Mouse (Mus musculus): ENCODE data around the gene Gadd45gip1.
A peak's percentile ranks its signal among the peaks of the same experiment; 100 is the strongest.

The Gadd45gip1 gene

GRCm38 (mm10) chr8:84832759-84833742, 1.7 kb downstream of the Gadd45gip1 start:
- no peak for DNase-seq

GRCm38 (mm10) chr8:84834002-84834865, 2.9 kb downstream of the Gadd45gip1 start:
- no peak for DNase-seq

GRCm38 (mm10) chr8:84834866-84835855, 3.8 kb downstream of the Gadd45gip1 start:
- DNase-seq = no peak

- DNase-seq = no peak
Observed at GRCm38 (mm10) chr8:84837149-84837911, 6.0 kb downstream of the Gadd45gip1 start.

- no peak for DNase-seq
Observed at GRCm38 (mm10) chr8:84837912-84838470, 6.7 kb downstream of the Gadd45gip1 start.

GRCm38 (mm10) chr8:84838513-84838912, 7.2 kb downstream of the Gadd45gip1 start:
- DNase-seq = no peak

- DNase-seq = no peak
Observed at GRCm38 (mm10) chr8:84839411-84839810, 8.1 kb downstream of the Gadd45gip1 start.

GRCm38 (mm10) chr8:84839875-84840247, 8.5 kb downstream of the Gadd45gip1 start:
- DNase-seq = no peak

GRCm38 (mm10) chr8:84840248-84840999, 9.1 kb downstream of the Gadd45gip1 start, which contains the start of gene Rad23a:
Gene Rad23a, minus strand, starts transcription at chr8:84840665.
- peak; percentile 91 for DNase-seq

GRCm38 (mm10) chr8:84841514-84841913, 10.2 kb downstream of the Gadd45gip1 start:
- DNase-seq = no peak

- no peak for DNase-seq
Observed at GRCm38 (mm10) chr8:84844397-84845070, 13.2 kb downstream of the Gadd45gip1 start.

- DNase-seq = peak; percentile 34
Observed at GRCm38 (mm10) chr8:84845355-84846093, 14.2 kb downstream of the Gadd45gip1 start.

GRCm38 (mm10) chr8:84846094-84846721, 14.9 kb downstream of the Gadd45gip1 start:
- DNase-seq = no peak

GRCm38 (mm10) chr8:84846722-84847572, 15.6 kb downstream of the Gadd45gip1 start, which contains the start of gene Calr:
Gene Calr, minus strand, starts transcription at chr8:84846934.
- DNase-seq = peak; percentile 100

GRCm38 (mm10) chr8:84847684-84848435, 16.5 kb downstream of the Gadd45gip1 start:
- DNase-seq = peak; percentile 38

- no peak for DNase-seq
Observed at GRCm38 (mm10) chr8:84856434-84856833, 25.1 kb downstream of the Gadd45gip1 start.
